Mouse (Mus musculus) spleen, postnatal 4 days (tissue): ENCODE results near the gene Wfikkn2.
"Not testable (repeated sequence)": the region's sequence is repeated elsewhere in the genome, so short reads cannot be mapped to it uniquely, and the experiment has no call there.

ENCODE experiments used
- DNase-seq, 2 experiments: peaks; one replicate each; pipeline ENCODE4 v3.0.0; 2022; ENCODE audit warnings: low spot score in 2 of 2

Gene Wfikkn2

DNA sequence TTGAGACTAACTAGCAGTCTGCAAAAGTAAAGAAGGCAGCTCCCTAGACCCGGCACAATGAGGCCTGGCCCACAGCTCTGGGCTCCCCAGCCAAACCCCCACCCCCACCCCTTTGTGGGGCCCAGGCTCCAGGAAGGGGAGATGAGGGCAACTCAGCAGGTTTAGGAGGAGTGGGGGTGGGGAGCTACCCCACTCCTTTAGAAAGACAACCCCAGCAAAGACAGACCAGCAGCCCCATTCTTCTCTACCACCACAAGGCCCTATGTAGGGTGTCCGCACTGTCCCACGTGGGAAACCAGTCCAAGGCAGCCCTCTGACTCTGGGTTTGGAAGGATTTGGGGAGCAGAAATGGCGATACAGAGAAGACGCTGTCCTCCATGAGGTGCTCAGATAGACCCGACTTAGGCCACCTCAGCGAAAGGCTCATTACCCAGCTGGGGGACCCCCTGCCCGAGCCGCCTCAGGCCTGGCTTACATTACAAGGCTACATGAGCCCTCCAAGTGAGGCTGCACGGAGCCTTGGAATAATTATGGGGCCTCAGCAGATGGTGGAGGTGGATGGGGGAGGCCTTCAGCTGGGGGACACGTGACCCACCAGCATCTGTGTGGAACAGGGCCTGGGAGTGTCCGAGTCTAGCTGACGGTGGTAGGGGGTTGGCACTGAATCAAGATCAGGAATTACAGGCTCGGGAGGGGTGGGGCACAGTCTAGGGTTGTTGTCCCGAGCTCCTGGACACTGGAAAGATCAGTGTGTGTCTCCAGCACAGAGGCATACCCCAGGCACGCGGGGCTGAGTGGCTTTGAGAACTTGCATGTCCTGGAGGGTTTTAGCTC is at the start of gene Wfikkn2:
TSS of gene Wfikkn2 (minus strand) at position 51 of the 834 bp plus-strand sequence.
- DNase-seq = no peak

DNA sequence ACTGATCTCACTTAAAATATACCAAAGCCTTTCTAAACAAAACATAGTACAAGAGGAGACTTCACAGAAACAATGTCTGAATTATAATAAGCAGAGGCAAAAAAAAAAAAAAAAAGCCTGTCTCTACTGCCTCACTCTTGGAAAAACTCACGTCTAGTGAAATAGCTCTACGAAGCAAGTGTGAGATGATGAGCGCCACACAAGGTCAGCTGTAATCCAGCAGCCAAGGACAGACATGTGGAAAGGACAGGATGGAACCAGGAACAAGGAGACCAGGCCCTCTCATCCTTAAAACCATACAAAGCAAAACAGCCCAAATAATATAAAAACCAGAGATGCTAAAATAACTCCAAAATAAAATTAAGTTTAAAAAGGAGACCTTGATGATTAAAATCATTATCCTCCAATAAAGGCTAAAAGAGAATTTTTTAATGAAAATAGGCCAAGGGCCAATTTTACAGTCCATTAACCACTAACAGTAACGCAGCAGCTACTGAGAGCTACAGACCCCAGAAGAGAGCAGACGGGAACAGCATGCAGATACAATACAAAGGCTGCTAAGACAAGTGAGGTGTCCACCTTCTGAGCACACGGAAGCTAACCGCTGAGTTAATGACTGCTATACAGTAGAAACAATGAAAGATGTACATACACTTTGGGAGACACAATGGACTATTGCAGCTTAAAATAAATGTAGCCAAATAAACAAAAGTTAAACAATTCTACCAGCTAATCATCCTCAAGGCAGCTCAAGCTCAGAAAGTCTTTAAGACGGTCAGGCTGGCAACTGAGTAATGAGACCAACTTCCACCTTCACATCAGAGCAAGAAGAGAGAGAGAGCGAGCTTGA is 49.4 kb upstream of the Wfikkn2 start:
- DNase-seq = no peak

DNA sequence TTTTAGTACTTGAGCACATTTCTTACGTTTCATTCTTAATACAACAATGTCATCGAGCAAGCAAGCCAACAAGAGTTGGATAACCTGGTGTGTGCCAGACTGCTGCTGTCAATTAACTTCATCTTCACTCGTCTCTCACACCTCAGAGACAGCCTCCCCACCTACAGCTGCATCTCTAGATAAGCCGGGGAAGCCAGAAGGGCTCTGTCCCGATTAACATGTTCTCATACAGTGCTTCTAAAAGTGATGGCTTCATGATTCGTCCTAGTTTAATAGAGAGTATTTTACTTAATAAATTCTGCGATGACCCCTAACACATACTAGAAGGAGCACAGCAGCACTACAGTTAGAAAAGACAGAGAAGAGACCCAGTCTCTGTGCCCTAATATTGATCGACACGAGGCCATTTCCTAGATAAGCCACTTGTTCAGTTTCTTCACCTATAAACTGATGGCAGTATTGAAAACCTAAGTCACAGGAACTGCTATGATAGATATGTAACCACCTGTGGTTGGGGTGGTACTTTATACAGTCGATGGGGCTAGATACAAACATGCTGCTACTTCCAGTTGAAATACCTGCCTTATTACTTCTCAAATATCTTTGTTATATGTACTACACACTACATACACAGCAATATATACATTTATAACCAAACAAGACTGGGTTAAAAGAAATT is 44.4 kb upstream of the Wfikkn2 start:
- peak in 1 of 2 experiments; percentile 44 for DNase-seq

DNA sequence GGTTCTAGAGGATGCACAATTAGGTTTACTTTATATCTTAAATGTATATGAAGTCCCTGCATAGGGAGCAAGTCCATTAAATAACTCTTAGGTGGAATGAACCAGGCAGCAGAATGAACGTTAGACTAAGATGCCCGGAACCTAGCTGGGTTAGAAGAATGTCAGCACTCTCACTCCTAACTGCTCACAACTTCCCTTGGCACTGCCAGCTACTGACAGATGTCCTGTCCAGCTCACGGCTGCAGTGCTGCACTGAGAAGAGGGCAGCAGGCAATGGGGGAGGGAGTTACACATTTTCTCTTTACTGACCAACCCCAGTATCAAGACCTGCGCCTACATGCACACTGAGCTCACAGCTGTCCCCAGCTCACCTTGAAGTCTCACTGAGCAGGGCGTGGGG is 41.3 kb upstream of the Wfikkn2 start:
- DNase-seq = no peak

DNA sequence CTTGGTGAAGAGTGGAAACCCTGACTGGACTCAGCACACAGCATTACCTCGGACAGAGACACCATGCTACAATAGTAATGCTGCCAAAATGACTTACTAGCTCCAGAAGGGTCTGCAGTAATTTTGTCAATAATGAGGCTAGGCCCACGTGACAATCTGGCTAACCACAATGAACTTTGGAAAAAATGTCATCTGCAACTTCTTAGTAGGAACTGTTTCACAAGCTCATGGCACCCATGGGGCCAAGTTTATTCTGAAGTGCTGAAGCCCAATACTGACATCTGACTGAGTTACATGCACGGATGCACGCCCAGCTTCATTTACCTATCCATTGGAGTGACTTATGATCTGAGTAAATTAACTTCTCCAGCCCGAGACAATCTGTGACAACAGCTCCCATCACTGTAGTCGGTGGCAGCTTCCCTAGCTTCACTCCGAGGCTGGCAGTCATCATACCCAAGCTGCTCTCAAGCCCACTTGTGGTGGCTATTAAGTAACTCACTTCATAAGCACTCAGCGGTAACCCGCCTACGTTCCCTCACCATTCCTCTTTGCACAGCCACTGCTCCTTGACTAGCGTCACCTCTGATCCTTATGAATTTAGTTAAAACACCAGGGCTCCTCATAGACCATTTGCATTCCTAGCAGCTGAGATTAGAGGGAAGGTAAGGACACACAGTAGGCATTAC is 40.2 kb upstream of the Wfikkn2 start:
- DNase-seq = no peak

DNA sequence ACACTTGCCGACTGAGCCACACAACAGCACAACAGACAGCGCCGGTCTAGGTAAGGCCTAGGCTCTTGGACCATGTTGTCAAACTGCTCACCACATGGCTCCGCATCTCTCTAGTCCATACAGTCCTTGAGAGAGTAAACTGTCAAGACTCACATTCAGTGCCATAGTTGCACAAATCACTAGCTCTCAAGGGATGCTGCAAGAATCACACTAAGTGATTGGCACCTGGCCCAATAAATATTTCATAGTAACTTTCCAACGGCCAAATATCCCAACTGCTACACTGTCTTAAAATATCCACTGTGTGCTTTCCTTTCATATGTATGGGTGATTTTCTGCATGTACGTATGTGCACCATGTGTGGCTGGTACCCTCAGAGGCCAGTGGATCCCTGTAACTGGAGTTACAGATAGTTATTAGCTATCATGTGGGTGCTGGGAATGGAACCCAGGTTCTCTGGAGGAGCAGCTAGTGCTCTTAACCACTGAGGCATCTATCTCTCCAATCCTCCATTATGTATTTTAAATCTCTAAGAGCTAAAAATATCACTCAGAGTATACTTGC is 37.8 kb upstream of the Wfikkn2 start:
- DNase-seq = no peak

DNA sequence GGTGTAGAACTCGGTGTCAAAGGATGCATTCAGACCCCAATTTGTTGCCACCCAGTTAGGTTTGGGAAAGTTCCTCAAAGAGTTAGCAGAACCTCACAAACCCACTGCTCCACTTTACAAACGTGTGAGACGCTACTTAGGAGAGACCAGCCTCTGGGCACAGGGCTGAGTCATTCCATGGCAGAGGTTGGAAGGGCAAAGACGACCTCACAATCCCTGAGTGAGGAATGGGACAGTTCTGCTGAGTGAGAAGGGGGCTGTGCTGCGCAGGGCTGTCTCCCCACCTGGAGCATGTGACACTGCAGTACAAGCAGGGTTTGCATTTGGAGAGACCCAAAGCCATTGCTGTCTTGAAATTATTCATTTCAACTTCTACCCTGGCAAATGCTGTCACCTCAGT is 36.5 kb upstream of the Wfikkn2 start:
- DNase-seq = peak in 1 of 2 experiments; percentile 55

DNA sequence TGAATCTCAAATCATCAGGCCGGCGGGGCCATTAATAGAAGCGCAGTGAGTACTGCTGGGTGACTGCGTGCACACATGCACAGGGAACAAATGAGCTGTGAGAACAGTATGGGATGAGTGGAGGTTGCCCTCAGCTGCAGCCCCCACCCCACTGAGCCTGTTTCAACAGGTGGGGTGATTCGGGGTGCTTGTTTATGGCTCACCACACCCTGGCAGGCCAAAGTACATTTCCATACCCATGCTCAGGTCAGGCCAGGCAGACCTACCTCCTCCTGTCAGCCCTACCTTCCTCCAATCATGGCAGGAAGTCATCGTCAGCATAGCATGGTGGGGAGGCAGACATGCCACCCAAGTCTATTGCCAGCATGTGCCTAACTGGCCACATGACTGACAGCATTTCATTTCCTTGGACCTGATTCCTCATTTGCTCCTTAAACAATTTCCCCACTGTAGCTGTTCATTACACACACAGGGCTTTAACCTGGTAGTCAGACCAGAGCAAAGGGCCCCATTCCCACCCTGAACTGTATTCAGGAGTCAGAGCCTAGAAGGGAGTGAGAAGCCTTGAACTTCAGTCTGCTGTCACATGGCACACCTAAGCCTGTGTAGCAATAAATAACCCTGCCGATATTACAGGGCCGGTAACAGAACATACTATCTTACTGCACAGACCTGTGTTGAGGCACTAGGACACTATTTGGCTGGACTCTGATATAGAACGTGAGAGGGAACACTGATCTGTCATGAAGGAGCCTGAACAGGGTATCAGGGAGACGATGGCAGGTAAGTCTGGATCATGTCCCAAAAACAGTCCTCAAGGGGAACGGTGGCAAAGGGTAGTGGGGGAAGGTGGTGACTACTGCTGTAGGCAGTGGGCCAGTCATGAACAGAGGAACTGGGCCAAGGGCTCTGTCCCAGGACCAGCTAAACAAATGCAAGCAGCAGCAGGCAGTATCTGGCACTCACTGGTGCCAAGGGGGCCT is 35.7 kb upstream of the Wfikkn2 start, which contains the start of gene Gm21885:
TSS of gene Gm21885 (plus strand) at position 675 of the 983 bp plus-strand sequence.
- DNase-seq = peak in 1 of 2 experiments; percentile 59

DNA sequence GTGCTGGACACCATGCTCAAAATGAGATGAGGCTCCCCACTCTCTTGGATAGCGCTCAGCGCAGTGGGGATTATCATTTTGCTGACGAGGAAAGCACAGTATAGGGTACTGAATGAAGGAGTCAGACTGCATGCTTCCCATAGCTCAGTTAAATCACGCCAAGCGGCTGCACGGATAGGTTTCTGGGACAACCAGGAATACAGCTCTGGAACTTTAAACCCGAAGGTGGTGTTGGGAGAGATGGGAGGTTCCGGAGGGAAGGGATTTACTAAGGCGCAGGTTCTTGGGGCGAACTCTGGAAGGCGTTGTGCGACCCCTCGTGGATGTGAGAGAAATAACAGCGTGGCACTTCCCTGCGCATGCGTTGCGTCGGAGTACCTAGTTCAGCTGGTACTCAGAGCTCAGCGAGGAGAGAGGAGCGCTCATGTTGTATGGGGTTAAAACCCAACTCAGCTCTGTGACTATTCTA is 31.1 kb upstream of the Wfikkn2 start:
- DNase-seq = peak; percentile 79 to 93

DNA sequence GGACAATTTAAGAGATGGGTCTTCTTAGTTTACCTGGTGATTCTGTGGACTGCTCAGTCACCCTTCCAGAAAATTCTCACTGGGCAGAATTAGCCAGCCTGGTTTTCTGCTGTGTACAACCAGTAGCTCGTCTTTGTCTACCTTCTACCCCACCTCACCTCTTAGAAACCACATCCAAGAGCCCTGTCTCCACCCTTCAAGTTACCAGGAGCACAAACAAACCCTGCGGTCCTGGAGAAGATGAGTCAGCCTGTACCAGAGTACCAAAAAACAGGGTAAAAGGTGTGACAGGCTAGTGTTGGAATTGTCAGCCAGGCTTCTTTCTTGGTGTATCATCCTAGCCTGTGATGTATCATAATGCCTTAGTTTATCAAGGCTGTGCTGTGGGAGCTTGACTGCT is 29.9 kb upstream of the Wfikkn2 start:
- DNase-seq = no peak

DNA sequence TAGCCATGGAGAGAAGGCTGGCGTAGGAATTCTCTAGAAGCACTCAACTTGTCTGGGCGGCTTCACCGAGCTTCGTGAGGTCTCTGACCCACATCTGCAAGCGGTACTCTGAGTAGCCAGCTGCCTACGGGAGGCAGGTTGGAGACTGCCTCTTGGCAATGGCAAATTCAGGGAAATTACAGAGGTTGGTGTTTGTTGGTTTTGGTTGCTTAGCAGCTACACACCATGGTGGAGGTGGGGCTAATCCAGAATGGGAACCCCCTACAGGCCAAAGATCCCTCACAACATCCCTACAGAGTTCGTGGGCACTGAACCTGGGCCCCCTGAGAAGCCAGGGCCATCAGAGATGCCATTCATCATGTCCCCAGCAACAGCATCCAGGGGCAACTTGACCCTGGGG is 29.4 kb upstream of the Wfikkn2 start:
- DNase-seq = no peak

DNA sequence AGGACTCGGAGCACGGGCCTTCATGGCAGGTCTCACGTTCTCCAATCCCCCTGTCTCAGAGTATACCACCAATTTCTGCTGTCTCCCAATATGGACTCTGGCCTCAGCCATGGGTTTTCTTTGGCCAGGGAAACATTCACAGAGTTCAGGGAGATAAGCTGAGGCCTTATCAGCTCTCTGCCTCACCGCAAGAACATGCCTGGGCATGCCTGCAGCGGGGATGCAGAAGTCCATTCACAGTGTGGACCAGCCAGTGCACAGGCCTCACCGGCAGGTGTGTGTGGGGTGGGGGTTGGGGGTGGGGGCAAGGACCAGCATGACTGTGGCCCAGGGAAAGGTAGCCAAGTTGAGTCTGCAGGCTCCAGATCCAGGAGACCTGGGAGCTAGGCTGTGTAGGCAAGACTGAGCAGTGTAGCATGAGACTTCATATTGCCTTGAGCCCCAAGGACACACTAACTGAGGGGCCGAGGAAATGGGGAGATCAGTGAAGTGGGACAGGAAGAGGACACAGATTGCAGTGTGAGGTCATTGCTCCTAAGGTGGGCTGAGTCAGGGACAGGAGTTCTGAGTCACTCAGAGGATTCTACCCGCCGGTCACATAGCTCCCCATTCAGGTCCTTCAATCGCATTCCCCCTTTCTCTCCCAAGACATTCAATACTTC is 28.5 kb upstream of the Wfikkn2 start:
- DNase-seq = no peak

DNA sequence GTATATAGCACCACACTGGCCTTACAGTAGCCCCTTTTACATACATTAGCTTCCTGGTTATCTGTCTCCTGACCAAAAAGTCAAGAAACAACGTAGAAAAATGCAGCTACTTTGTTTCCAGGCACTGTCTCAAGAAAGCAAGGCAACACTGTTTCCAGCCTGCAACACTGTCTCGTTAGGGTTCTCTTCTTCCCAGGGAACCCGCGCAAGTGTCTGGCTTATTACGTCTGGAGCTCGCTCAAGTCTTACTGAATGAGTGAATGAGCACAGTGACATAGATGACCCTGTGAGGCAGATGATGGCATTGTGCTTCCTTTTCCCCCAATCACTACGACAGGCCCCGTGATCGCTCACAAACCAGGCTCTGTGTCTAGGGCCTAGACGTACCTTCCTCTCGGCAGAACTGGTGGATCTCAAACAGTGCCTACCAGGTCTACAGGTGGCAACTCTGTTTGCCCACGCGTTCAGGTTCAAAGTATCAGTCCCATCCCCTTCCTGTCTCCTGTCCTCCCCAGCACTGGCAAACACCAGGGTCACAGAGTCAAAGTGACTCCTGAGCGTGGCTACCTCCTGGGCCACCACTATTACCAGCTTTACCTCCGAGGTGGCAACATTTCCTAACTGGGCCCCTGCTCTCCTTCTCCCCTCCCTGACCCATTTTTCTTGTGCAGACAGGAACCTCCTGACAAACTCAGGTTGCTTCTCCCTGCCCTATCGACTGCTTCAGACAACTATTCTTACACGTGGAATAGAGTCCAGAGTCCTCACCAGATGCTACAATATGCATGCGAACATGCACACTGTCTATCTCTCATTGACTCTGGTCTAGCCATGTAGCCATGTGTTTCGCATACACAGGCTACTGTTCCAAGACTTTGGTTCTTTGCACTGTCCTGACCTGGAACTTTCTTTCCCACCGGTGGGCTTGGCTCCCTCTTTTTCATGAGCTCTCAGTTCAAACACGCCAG is 27.4 kb upstream of the Wfikkn2 start:
- no peak for DNase-seq

DNA sequence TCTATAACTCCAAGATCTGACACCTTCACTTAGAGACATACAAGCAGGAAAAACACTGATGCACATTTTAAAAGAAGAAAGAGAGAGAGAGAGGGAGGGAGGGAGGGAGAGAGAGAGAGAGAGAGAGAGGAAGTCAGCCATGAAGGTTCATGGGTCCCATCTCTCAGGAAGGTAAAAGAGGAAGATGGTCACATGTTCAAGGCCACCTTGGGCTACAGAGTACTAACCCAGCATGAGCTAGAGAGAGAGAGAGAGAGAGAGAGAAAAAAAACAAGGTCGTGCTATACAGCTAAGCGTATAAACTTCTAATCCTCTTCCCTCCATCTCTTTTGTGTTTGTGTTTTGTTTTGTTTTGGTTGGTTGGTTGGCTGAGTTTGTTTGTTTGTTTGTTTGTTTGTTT is 25.2 kb upstream of the Wfikkn2 start:
- DNase-seq = no peak

DNA sequence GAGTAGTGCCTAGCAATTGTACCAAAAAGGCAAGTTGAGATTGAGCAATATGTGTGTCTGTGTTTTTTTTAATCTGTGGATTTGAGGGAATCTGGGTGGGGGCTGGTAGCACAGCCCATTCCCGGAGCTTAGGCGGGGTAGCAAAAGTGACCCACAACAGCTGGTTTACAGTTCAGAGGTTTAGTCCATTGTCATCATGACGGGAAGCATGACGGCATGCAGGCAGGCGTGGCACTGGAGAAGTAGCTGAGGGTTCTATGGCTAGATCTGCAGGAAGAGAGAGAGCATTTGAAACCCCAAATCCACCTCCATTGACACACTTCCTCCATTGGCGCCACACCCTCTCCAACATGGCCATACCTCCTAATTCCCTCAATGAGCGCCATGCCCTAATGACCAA is 24.1 kb upstream of the Wfikkn2 start:
- DNase-seq = no peak

DNA sequence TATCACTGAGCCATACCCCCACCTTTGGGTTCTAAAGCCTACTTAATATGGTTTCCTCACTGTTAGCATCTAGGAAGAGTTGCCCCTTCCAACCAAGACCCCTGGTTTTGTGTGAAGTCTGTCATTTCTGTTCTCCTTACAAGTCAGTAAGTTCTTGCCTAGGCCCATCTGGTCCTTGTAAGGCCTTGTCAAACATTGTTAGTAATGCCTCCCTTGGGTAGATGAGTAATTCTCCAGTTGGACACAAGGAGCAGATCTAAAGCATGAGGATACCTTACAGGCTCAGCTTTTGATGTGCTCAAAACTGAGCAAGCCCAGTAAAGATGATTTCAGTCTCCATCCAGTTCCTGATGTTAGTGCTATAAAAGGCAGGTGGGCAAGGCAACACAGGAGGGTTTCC is 23.0 kb upstream of the Wfikkn2 start:
- DNase-seq = no peak

DNA sequence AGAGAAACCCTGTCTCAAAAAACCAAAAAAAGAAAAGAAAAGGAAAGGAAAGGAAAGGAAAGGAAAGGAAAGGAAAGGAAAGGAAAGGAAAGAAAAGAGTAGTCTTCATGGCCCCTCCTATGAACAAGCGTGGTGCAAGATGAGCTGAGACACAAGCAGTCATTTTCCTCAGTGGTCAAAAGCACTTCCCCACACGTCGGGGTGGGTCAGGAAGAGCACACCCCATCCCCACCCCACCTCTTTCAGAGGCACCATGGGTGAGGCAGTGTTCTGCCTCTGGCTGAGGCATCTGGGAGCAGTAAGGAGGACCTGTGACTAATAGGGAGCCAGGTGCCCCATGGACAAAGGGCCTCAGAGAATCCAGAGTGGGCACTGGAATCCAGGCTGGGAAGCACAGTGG is 20.4 kb upstream of the Wfikkn2 start:
- DNase-seq = not testable (repeated sequence)

DNA sequence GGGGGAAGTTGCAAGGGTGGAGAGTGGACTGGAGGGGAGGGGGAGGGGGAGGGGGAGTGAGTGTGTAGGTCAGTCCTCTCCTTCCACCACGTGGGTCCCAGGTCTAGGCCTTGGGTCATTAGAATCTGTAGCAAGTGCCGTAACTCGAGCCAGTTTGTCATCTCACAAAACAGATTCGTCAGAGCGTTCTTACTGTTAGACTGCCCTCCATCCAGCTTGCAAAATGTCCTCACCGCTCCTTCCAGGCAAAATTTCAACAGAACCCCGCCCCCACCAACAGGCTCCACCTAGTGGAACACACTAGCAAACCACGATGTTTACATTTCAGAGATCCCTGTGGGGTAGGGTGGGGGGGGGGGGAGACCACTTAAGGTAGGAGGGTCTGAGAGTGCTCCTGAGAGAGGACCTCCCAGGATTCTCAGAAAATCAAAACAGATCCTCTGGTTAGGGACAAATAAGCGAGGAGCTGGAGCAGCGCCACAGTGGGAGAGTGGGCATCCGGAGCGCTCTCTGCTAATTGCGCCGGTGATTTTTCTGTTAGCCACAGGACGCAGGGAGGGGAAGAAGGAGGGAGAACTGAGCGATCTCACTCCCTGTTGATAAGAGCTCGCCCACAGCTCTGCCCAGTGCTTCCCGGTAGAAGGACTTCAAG is 19.5 kb upstream of the Wfikkn2 start:
- peak in 1 of 2 experiments; percentile 49 for DNase-seq
